Mouse (Mus musculus) hindbrain, embryonic 14.5 days (tissue): ENCODE data around the gene Tbc1d5. TPM values are rescaled to one million over a fixed set of nuclear protein-coding genes. Genes with fewer than 3 reads are reported as not detected.

Experiments used
- ATAC-seq: fragments of 200-750 bp; cut with Nextera tagmentation; 2 replicates; pipeline ENCODE4 v1.8.0; 2017; ENCODE audit warnings: moderate number of reproducible peaks, mild to moderate bottlenecking, moderate TSS enrichment, moderate library complexity; ENCODE audit not compliant: low FRiP score
- DNase-seq: peaks from one replicate; pipeline ENCODE4 v3.0.0-alpha.2; 2015; ENCODE audit warnings: low spot score
- H3K27ac ChIP-seq: fragments of 300-500 bp; sonication (generic); 2 replicates; pipeline ENCODE4 v1.5.1; 2014; ENCODE audit warnings: mild to moderate bottlenecking, moderate library complexity
- H3K27me3 ChIP-seq: fragments of 300-500 bp; sonication (generic); 2 replicates; pipeline ENCODE4 v1.6.1; 2014; ENCODE audit warnings: mild to moderate bottlenecking, low read length, mixed read lengths; ENCODE audit not compliant: control insufficient read depth, insufficient read depth
- H3K36me3 ChIP-seq: fragments of 300-500 bp; sonication (generic); replicated peaks from 2 replicates; pipeline ENCODE4 v1.6.1; 2014; ENCODE audit not compliant: control insufficient read depth, insufficient read depth
- H3K4me1 ChIP-seq: fragments of 300-500 bp; sonication (generic); replicated peaks from 2 replicates; pipeline ENCODE4 v1.6.1; 2014; ENCODE audit warnings: antibody characterized with exemption, low read length, mixed read lengths; ENCODE audit not compliant: control insufficient read depth, insufficient read depth
- H3K4me2 ChIP-seq: fragments of 300-500 bp; sonication (generic); replicated peaks from 2 replicates; pipeline ENCODE4 v1.6.1; 2014; ENCODE audit warnings: mild to moderate bottlenecking, moderate library complexity
- H3K4me3 ChIP-seq: fragments of 300-500 bp; sonication (generic); replicated peaks from 2 replicates; pipeline ENCODE4 v1.5.1; 2014; ENCODE audit warnings: mild to moderate bottlenecking, low read length
- H3K9ac ChIP-seq: fragments of 300-500 bp; sonication (generic); 2 replicates; pipeline ENCODE4 v1.6.1; 2014
- H3K9me3 ChIP-seq: fragments of 300-500 bp; sonication (generic); 2 replicates; pipeline ENCODE4 v1.6.1; 2016; ENCODE audit warnings: low read length; ENCODE audit not compliant: control insufficient read depth
- WGBS: fragments of 180-500 bp; shearing (Covaris S2); extraction: QIAGEN DNeasy Blood & Tissue Kit; methylation state at CpG from one replicate; pipeline ENCODE4 v1.1.7; 2014; 5-methylcytosine and 5-hydroxymethylcytosine counted together
- polyA plus RNA-seq: library from polyadenylated mRNA; unstranded; fragments of >200 nt; fragmentation: Nextera tagmentation; extraction: Ambion mirVana; gene quantifications from 2 replicates; pipeline ENCODE4 v1.2.1, GENCODE M21; 2014

Tbc1d5 gene
- polyA plus RNA-seq, 1 experiment from 2014 or later: 8.5 TPM

DNA sequence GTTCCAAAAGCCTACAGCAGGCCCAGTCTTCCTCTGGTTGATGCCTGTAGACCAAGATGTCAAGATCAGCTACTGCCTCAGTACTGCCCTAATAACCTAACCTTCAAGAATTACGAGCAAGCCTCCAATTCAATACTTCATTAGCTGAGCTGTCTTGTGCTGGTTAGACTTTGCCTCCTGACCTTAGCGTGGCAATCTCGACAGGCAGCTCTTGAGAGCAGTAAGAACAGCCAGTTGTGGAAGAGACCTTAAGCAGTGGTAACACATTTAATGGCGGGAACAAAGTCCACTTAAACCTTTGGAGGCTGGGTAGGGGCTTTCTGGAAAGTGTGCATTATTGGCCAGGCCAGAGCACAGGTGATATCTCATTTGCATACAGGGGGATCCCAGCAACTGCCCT lies 34.2 kb downstream of the Tbc1d5 start:
- no peak overlapping the region for H3K4me2 ChIP-seq
- ATAC-seq (no peak), DNase-seq (no peak)
- no peaks in the 10 kb centered on the region for H3K36me3 ChIP-seq
- H3K9ac ChIP-seq: no peak overlapping the region
- H3K27ac ChIP-seq: no peak overlapping the region
- 92% methylated on average over 4 of the region's 4 CpGs for WGBS
- H3K4me1 ChIP-seq: no peaks in the 10 kb centered on the region
- no peaks in the 10 kb centered on the region for H3K9me3 ChIP-seq
- no peak overlapping the region for H3K4me3 ChIP-seq
- H3K27me3 ChIP-seq: no peaks in the 10 kb centered on the region

DNA sequence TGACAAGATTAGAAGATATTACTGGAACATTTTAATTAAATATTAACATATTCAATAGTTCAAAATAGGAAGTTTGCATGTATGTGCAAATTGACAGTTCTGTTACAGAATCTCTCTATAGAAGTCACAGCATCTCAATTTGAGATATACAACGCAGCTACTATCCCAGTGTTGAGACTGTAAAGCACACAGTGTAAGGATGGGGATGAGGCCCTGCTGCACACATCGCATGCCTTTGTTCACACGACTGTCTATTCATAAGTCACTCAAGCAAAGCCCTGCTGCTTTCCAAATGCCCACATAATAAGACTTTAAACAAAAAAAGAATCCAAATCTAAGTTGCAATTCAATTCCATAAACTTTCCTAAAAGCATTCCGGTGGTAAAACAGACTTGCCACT lies 37.1 kb downstream of the Tbc1d5 start:
- 61% methylated on average over 4 of the region's 4 CpGs for WGBS
- Histone ChIP-seq H3K9ac (no peak overlapping the region), H3K9me3 (no peaks in the 10 kb centered on the region), H3K4me1 (no peaks in the 10 kb centered on the region), H3K4me2 (no peak overlapping the region), H3K27me3 (no peaks in the 10 kb centered on the region), H3K4me3 (no peak overlapping the region), H3K27ac (no peak overlapping the region), H3K36me3 (no peaks in the 10 kb centered on the region)
- no peak for ATAC-seq
- no peak for DNase-seq

DNA sequence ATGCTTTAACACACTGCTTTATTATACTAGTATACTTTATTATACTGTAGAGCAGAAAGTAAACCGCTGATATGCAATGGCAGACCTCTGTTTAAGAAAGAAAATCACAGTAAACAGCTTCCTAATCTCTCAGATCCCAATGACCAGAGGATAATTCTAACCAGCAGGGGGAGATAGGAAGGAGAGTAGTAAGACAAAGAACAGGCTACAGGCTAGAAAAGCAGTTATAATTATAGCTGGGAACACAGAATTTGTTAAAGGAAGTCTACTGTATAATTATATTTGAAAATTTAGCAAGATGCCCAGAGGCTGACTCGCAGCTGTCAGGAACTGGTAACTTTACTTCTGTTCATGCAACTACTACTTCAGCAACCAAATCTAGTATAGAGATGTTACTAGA lies 68.0 kb downstream of the Tbc1d5 start:
- H3K27me3 ChIP-seq: no peaks in the 10 kb centered on the region
- H3K9me3 ChIP-seq: no peaks in the 10 kb centered on the region
- WGBS: 68% methylated on average over 2 of the region's 2 CpGs
- H3K27ac ChIP-seq: no peak overlapping the region
- ATAC-seq (no peak; the same call in 1 of the 2 replicates), DNase-seq (peak; percentile 62)
- no peaks in the 10 kb centered on the region for H3K4me1 ChIP-seq
- no peak overlapping the region for H3K4me3 ChIP-seq
- H3K9ac ChIP-seq: no peak overlapping the region
- H3K36me3 ChIP-seq: no peaks in the 10 kb centered on the region
- H3K4me2 ChIP-seq: no peak overlapping the region

DNA sequence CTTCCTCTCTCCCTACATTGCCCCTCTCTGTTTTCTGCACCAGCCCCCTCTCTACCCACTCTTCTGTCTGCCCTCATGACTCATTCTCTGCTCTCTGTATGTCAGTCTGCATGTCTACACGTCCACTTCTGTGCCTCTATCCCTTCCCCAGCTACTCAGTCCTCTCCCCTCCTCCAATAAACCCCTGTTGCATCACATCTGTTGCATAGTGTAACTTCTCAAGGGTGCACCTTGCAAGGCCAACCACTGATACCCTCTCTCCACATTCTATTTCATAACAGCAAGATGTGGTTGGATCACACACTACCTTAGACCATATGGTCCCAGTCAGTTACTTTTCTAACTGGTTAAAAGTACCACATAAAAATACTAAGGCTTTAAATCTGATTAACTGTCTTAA lies 74.9 kb downstream of the Tbc1d5 start:
- DNase-seq: no peak
- Histone ChIP-seq H3K9me3 (peaks cover 15% of the 10 kb centered on the region; the same call in 1 of the 2 replicates), H3K36me3 (no peaks in the 10 kb centered on the region), H3K4me3 (no peak overlapping the region), H3K4me2 (no peak overlapping the region), H3K9ac (no peak overlapping the region), H3K27ac (no peak overlapping the region), H3K4me1 (no peaks in the 10 kb centered on the region), H3K27me3 (no peaks in the 10 kb centered on the region)
- no peak for ATAC-seq
- 79% methylated on average over 1 of the region's 1 CpGs for WGBS

DNA sequence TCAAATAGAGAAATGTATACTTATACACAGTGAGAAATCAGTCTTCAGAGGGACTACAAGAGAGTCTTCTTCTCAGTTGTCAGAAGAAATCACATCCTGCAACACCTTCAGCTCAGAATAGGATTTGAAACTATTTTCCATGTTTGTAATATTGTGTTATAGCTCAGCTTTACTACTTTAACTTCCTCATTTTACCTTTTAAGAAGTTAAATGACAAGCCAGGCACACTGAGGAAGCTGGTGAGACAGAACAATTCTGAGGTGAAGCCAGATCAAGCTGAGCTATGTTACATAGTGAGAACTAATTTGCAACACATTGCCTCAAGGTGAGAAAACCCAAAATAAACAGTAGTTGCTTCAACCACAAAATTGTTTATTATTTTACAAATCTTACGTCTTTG lies 135.3 kb downstream of the Tbc1d5 start:
- ATAC-seq: no peak
- no peak overlapping the region for H3K4me3 ChIP-seq
- no peaks in the 10 kb centered on the region for H3K36me3 ChIP-seq
- no peaks in the 10 kb centered on the region for H3K9me3 ChIP-seq
- no peak for DNase-seq
- WGBS: 76% methylated on average over 1 of the region's 1 CpGs
- H3K27ac ChIP-seq: no peak overlapping the region
- H3K9ac ChIP-seq: no peak overlapping the region
- no peak overlapping the region for H3K4me2 ChIP-seq
- H3K27me3 ChIP-seq: no peaks in the 10 kb centered on the region
- H3K4me1 ChIP-seq: no peaks in the 10 kb centered on the region

DNA sequence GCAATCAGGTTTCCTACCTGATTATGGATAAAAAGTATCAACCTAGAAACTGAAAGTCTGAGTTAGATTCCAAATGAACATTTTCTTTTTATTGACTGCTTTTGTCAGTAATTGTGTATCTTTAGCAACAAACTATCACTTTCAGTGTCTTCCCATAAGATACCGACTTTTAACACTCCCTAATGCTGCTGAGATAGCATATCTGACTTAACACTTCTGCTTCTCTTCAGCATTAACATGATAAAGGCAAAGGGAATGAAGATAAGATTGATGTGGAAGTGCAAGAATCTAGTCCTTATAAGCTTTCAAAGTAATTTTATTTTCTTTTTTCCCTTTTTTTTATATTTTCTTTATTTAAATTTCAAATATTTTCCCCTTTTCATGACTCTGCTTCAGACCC lies 138.3 kb downstream of the Tbc1d5 start:
- H3K4me2 ChIP-seq: no peak overlapping the region
- DNase-seq (no peak), ATAC-seq (no peak)
- no peaks in the 10 kb centered on the region for H3K36me3 ChIP-seq
- no peak overlapping the region for H3K27ac ChIP-seq
- 76% methylated on average over 1 of the region's 1 CpGs for WGBS
- H3K4me1 ChIP-seq: no peaks in the 10 kb centered on the region
- H3K4me3 ChIP-seq: no peak overlapping the region
- no peak overlapping the region for H3K9ac ChIP-seq
- no peaks in the 10 kb centered on the region for H3K9me3 ChIP-seq
- H3K27me3 ChIP-seq: no peaks in the 10 kb centered on the region

DNA sequence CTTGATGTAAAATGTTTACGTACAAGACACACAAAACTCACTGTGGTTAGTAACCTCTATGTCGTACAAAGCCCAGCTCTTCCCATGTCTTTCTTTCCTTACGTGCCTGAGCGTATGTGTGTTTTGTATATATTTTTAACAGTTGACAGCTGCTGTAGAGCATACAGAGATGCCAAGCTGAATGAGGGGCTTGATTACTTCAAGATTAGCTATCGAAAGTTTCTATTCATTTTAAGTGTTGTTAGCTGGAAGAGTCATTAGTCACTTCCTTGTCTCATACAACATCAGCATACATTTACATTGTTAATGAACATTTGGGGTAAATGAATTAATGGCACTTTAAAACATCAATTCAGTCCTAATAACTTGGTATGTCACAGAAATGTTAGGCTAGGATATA lies 155.9 kb downstream of the Tbc1d5 start:
- Histone ChIP-seq H3K4me1 (no peaks in the 10 kb centered on the region), H3K9ac (no peak overlapping the region), H3K4me2 (no peak overlapping the region), H3K4me3 (no peak overlapping the region), H3K9me3 (no peaks in the 10 kb centered on the region), H3K36me3 (no peaks in the 10 kb centered on the region), H3K27ac (no peak overlapping the region), H3K27me3 (no peaks in the 10 kb centered on the region)
- ATAC-seq: no peak
- 68% methylated on average over 5 of the region's 5 CpGs for WGBS
- DNase-seq: no peak

DNA sequence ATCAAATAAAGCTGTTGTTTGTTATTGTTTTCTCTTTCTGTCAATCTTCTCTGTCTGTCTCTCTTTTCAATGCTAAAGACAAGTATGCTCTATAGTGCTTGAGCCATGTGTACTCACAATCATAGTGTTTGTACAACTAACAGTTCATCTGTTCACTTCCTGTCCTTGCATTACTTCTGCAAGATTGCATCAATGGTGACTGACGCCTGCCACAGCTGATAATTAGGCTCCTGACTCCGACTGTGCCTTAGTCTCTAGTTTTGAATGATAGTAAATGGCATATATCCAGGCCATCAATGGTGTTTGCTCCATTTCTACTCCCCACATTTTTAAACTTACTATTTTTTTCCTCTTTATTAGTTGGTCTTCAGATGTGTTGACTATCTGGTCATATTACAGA lies 162.8 kb downstream of the Tbc1d5 start:
- no peak for ATAC-seq

DNA sequence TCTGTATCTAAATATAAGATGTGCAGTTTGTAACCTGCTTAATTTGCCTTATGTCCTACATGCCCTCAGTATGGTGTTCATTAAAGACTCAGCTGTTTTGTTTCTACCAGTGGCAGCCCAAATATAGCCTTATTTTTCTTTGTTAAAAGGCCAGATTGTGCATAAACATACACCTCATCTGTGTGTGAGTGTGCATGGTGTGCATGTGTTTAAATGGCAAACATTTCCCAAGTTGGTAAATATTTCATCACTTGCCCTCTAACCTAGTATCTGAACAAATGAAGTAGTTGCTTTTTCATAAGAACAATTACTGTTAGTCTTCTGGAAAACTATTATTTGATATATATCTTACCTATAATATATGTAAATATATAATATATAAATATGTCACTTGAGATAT lies 165.2 kb downstream of the Tbc1d5 start:
- H3K27me3 ChIP-seq: no peaks in the 10 kb centered on the region
- H3K27ac ChIP-seq: no peak overlapping the region
- H3K4me1 ChIP-seq: no peaks in the 10 kb centered on the region
- H3K4me2 ChIP-seq: no peak overlapping the region
- no peaks in the 10 kb centered on the region for H3K9me3 ChIP-seq
- no peak overlapping the region for H3K9ac ChIP-seq
- ATAC-seq (no peak), DNase-seq (no peak)
- no peak overlapping the region for H3K4me3 ChIP-seq
- H3K36me3 ChIP-seq: no peaks in the 10 kb centered on the region

More for the DNA sequence above, 162.8 kb downstream of the Tbc1d5 start:
- H3K27ac ChIP-seq: no peak overlapping the region
- no peak for DNase-seq
- no peak overlapping the region for H3K9ac ChIP-seq
- no peaks in the 10 kb centered on the region for H3K4me1 ChIP-seq
- no peak overlapping the region for H3K4me3 ChIP-seq
- WGBS: 74% methylated on average over 2 of the region's 2 CpGs
- no peaks in the 10 kb centered on the region for H3K27me3 ChIP-seq
- no peak overlapping the region for H3K4me2 ChIP-seq
- H3K9me3 ChIP-seq: no peaks in the 10 kb centered on the region
- H3K36me3 ChIP-seq: no peaks in the 10 kb centered on the region

DNA sequence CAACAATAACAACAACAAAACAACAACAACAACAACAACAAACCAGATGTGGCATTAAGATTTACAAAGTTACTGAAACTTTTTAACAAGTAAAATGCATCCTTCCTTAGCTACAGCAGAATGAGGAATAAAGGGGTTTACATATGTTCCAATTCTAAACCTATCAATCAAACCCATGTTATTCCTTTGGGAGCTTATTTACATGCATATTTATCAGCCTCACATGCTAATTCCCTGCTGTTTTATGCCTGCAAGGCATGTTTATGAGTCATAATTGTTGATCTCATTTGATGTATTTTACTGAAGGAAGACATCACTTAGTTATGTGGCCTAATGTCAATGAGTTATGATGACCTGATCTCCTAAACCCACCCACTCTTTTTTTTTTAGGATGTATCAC lies 176.0 kb downstream of the Tbc1d5 start:
- Histone ChIP-seq H3K27me3 (no peaks in the 10 kb centered on the region), H3K27ac (no peak overlapping the region), H3K9me3 (peaks cover 5% of the 10 kb centered on the region; the same call in 1 of the 2 replicates), H3K36me3 (no peaks in the 10 kb centered on the region), H3K9ac (no peak overlapping the region), H3K4me3 (no peak overlapping the region), H3K4me2 (no peak overlapping the region), H3K4me1 (no peaks in the 10 kb centered on the region)
- ATAC-seq (no peak), DNase-seq (no peak)
